Mouse (Mus musculus): ENCODE data around the gene Cxcl17.
"Not testable (repeated sequence)": the region's sequence is repeated elsewhere in the genome, so short reads cannot be mapped to it uniquely, and the experiment has no call there.

The Cxcl17 gene

GRCm38 (mm10) chr7:25424429-25424828, 11.7 kb upstream of the Cxcl17 start:
- peak; percentile 59 for DNase-seq

GRCm38 (mm10) chr7:25422286-25422841, 9.7 kb upstream of the Cxcl17 start:
- DNase-seq = peak; percentile 29

GRCm38 (mm10) chr7:25419943-25420342, 7.3 kb upstream of the Cxcl17 start:
- DNase-seq = no peak

GRCm38 (mm10) chr7:25419536-25419935, 6.8 kb upstream of the Cxcl17 start:
- no peak for DNase-seq

DNA sequence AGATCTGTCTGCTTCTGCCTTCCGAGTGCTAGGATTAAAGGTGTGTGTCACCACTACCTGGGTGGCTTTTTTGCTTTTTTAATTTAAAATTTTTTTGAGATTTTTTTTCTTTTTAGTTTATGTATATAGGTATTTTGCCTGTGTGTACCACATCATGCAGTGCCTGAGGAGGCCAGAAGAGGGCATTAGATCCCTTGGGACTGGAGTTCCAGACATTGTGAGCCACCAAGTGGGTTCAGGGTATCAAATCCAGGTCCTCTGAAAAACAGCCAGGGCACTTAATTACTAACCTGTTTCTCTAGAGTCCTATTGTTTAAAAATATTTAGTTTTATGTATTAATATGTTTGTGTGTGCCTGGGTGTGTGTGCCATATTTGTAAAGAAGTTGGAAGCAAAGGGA, 4.9 kb upstream of the Cxcl17 start:
- DNase-seq = no peak

DNA sequence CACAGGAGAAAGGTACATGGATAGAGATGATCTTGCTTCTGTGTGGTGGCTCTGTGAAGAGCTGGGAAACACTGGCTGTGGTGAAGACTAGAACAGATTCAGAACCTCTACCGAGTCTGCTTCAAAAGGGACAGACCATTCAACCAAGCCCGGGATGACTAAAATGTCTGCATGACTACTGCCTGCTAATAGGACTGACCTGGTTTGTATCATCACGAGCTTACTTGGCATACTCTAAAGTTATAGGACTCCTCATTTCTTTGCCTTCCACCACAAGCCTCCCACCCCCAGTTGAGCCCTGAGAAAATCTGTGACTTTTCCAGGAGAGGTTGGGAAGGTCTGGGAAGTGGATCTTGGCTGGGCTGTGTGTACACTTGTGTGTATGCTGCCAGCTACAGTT, 825 bp downstream of the Cxcl17 start:
- no peak for DNase-seq

DNA sequence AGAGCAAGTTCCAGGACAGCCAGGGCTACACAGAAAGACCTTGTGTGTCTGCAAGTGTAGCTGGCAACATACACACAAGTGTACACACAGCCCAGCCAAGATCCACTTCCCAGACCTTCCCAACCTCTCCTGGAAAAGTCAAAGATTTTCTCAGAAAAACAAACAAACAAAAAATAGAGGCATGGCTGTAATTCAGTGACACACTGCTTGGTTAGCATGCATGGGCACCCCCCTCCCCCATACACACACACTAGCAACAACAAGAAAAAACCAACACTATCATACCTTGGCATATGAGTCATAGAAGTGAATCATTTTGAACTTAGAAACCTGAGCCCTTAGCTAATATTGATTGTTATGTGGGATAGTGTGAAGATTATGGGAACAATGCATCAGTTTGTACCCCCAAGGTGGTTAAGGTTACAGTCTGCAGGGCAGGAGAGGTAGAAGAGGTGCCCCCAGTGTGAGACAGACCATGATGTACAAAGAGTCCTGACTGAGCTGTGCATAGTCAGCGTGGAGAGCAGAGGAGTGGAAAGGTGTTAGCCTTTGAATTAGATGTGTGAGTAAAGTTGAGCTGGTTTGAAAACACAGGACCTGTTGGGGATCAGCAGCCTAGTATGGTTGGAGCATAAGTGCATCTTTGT, 1.6 kb downstream of the Cxcl17 start:
- no peak for DNase-seq

DNA sequence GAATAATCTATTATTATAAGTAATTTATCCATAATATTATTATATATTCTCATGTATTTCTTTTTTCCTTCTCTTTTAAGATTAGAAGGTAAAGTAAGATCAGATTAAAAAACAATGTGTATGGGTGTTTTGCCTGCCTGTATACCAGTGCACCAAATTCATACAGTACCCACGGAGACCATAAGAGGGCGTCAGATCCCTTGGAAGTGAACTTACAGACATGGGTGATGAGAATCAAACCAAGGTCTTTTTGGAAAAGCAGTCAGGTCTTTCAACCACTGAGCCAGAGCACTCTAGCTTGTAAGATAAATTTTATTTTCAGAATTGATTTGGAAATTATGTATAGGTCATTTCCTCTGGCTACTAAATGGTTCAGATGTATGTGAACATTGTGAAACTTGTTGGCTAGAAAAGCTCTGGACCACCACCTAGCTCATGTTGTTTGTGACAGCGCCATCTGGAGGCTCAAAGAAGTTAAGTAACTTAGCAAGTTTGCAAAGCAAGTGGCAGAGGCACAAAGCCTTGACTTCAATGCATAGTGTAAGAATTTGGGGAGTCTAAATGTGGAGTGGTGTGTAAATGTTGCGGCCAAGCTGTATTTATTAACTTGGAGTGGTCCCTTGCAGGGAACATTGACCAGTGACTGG, 3.4 kb downstream of the Cxcl17 start:
- no peak for DNase-seq

DNA sequence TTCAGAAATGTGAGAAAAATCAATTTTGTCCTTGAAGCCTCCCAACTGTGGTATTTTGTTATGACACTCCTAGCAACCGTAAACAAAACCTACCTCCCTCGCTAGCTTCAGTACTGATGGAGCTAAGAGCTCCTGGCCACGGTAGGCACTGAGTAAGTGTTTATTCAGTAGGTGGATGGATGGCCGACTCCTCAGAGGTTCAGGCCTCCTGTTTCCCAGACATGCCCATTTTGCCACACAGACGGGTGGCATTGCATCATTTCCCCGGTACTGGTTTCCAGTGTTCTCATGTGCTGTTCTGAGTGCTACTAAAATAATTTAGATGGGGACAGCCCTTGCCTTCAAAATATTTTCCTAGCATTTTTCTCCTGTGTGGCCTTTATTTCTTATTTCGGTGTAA, 6.2 kb downstream of the Cxcl17 start:
- DNase-seq = no peak

GRCm38 (mm10) chr7:25402671-25403101, 10.0 kb downstream of the Cxcl17 start:
- peak; percentile 46 for DNase-seq

DNA sequence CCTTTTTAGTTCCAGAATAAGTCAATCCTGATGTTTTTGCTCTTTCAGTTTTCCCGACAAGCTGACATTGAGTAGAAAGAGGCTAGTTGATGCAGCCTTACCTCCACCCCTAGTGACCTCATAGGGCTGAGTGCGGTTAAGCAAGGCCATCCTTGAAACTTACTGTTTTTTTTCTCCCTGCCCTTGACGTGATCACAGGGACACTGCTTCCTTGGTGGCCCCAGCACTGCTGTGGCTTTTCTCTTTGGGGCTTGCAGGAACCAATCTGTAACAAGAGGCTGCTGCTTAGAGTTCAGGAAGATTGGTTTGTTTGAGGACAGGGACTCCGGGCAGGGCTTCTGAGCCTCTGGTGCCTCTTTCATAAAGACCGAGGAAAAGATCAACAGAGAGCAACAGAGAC, 10.7 kb downstream of the Cxcl17 start:
- DNase-seq = no peak

- no peak for DNase-seq
Observed at GRCm38 (mm10) chr7:25401551-25401950, 11.1 kb downstream of the Cxcl17 start.

- DNase-seq = not testable (repeated sequence)
Observed at GRCm38 (mm10) chr7:25399028-25399427, 13.7 kb downstream of the Cxcl17 start.

DNA sequence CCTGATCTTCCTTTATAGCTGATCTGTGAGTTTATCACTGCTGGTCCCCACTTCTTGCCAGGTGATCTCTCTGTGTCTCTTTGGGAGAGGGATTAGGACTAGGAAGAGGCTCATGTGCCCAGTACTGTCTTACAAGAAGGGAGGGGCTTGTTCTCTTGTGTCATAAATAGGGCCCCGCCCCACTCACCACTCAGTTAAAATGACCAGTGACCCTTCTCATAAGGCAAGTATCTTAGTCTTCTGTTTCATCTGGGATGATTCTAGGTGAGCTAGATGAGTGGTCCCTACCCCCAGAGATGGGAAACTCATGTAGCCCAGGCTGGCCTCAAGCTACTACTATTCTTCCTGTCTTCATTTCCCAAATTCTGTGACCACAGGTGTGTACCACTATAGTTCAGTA, 14.1 kb downstream of the Cxcl17 start, which contains the start of gene Lipe:
Lipe (minus strand) TSS at position 101 of the 400 bp plus-strand sequence.
- DNase-seq = no peak

- no peak for DNase-seq
Observed at GRCm38 (mm10) chr7:25396621-25397020, 16.1 kb downstream of the Cxcl17 start.

- peak; percentile 96 for DNase-seq
Observed at GRCm38 (mm10) chr7:25395558-25396521, 16.8 kb downstream of the Cxcl17 start.

GRCm38 (mm10) chr7:25395186-25395557, 17.5 kb downstream of the Cxcl17 start:
- DNase-seq = no peak

GRCm38 (mm10) chr7:25394754-25395153, 17.9 kb downstream of the Cxcl17 start:
- DNase-seq = peak; percentile 24

- peak; percentile 34 for DNase-seq
Observed at GRCm38 (mm10) chr7:25393451-25394210, 19.1 kb downstream of the Cxcl17 start.

DNA sequence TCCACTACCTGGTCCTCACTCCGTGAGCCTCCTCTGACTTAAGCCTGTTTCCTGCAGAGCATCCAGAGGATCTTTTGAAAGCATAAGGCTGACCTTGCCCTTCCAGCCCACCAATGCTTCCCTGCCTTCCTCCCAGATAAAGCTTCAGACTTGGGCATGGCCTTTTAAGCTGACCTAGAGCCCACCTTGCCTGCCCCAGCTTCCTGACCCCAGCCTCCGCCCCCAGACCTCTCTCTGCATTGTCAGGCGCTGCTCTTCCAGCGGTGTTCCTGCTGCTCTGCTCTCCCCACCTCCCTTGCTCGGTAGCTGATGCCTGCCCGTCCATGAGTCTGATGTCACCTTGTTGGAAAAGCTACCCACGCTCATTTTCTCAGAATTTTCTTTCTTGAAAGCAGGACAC, 19.8 kb downstream of the Cxcl17 start:
- DNase-seq = peak; percentile 23

GRCm38 (mm10) chr7:25391856-25392453, 20.7 kb downstream of the Cxcl17 start:
- DNase-seq = peak; percentile 21

DNA sequence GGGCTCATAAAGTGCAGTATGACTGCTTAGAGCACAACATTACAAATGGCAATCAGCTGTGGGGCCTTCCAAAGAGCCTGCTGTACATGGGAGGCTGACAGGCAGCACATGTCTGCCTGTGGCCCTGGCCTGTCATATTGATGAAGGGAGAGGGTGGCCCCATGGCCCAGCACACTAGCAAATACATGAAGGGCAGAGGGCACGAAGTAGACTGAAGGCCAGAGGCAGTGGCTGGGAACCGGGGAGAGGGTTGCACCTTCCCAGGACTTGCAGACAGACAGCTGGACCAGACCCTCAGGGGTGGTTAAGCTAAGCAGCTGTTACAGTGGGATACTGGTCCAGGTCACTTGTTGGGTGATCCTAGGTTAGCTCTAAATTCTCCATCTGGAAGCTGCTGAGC, 21.7 kb downstream of the Cxcl17 start:
- DNase-seq = no peak
